Mouse (Mus musculus): ENCODE measurements at regions not wholly inside any gene's neighbourhood (a gene's known extent, or its start where the extent isn't known, plus 50 kb on each side); places are given as distances from the start of the nearest gene placed in this dataset.
"Not testable (repeated sequence)": the region's sequence is repeated elsewhere in the genome, so short reads cannot be mapped to it uniquely, and the experiment has no call there.

DNA sequence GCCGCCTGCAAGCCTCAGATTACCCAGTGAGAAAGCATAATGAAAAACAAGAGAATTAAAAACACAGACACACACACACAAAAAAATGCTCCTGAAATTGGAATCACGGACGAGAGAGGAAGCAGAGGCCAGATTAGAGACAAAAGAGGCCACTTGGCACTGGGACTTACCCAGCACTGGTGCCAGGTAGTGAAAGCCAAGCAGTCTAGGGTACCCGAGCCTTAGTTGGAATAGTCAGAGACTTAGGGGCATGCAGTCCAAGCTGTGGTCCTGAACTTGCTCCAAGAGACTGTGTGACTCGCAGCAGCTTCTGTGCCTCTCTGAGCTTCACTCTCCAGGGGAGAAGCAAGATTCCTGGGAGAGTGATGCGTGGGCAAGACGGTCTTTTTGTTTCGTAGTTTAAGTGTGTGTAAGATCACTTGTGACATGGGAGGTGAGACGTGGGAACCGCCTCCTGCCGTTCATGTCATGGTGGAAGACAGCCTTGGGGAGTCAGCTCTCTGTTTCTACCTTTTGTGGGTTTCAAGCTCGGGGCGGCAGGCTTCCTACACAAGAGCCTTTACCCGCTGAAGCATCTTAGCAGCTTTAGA is 420.8 kb downstream of the Ptpru start:
- no peak for DNase-seq (ENCODE audit: low spot score)

DNA sequence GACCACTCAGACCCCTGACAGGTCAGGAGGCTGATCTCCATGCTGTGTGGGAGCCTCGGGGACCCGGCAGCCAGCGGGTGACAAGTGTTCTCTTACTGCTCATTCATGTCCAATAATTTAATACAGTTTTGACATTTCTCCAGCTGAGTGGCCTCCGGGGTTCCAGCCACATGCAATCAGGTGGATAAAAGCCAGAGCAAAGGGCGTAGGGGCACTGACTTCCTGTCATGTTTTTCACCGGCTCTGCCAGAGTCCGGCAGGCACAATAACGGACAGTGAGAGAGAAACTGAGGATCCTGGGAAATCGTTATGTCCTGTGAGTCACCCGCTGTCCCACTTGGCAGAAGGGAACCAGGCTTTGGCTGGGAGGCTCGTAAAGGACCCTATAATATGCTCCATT is 412.8 kb downstream of the Ptpru start:
- DNase-seq (ENCODE audit: low spot score), result no peak

DNA sequence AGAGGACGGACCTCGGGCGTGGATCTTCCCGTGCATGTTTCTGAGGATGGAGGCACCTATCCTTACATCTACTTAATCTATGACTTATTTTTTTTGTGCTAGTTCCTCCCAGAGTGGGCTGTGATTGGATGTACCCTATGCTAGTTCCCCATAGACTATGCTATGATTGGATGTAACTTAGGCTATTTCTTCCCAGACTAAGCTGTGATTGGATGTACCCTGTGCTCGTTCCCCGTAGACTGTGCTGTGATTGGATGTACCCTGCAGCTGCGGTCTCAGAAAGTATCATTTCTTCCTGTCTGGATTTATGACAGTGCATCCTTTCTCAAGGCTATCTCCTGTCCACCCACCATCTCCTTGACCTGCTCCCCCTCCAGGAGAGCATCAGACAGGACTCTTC is 410.2 kb downstream of the Ptpru start:
- DNase-seq (ENCODE audit: low spot score), result no peak

DNA sequence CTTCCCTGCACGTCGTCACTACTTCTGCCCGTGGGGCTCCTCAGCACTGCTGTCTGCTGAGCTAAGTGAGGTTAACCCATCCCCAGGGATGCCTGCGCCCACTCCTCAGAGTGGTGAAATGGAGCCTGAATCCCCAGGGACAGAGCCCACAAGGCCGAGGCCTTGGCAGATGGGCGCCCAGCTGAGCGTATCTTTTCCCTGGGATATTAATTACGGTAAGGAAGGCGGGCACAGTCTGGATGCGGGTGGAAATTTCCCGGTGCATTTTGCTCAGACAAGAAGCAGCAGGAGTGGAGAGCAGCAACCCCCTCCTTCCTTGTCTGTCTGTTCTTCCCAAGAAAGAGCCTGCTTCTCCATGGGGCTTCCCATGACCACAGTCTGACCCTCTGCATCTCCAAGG is 408.7 kb downstream of the Ptpru start:
- no peak for DNase-seq (ENCODE audit: low spot score)

DNA sequence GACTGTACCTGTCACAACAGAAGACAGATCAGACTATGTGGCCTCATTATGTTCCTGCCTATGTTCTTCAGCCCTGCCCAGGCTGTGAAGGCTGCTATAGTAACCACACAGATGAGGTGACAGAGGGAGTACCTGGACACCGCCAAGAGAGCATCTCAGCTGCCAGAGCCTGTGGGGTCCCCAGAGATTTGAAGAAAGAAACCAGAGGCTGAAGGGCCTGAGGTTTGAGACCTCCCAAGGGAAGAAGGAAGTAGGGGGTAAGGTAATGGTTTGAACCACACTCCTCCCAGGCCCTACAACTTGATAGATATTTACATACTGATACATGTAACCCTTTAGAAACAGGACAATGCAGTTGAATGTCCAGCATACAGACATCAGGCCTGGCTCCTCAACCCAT is 407.7 kb downstream of the Ptpru start:
- DNase-seq (ENCODE audit: low spot score), result no peak

DNA sequence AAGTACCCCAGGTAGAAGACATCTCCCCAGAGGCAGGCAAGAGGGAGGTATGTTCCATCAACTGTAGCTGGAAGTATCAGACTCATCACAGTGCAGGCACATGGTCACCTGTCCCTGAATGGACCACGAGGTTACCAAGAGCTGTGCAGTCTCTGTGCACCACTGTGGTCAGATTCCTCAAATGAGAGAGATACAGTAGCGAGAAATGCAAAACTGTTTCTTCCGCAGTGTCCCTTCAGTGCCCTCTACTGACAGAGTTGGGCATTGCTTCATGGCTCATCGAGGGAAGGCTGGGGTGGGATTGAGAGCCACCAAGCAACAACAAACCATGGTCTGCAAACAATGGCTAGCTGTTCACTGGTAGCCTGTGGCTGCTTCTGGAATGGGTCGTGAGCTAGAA is 406.9 kb downstream of the Ptpru start:
- peak; percentile 24 for DNase-seq (ENCODE audit: low spot score)

DNA sequence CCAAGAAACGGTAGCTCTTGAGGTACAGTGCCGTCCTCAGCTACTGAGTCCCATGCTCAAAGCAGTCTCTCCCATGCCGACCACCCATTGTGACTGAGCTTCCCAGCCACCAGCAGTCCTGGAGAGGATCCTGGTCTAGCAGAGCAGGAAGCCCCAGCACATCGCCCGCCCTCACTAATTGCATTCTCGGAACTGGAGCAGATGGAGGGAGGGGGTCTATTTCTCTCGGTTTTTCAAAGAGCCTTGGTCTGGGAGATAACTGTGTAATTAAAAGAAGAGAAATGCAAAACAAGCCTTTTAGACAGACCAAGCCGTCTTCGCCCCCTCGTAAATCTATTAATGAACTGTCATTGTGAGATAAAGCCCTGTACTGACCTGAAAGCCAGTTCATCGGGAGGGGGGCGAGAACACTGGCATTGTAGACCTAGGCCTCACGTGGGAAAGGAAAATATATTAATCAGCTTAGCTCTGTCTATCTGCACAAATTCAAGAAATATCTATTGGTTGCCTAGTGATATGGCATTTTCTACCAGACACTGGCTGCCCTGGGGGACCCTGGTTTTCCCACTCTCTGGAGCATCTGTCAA is 405.4 kb downstream of the Ptpru start:
- no peak for DNase-seq (ENCODE audit: low spot score)

DNA sequence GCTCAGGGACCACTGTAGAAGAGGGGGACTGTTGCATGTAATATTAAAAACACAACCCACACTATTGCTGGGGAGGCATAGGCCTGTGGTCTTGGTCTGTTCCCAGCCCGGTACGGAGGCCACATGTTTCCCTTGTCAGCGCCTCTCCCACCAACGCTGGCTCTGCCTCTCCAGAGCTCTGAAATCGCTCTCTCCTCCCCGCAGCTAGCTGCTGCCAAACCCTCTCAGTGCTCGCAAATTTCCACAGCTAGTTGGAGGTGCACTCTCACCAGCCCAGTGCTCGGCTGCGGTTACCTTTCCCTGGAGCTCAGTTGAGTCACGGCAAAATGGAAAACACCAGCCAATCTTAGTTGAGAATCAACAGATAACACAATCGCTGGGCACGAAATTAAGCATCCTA is 402.9 kb downstream of the Ptpru start:
- DNase-seq (ENCODE audit: low spot score), result no peak

DNA sequence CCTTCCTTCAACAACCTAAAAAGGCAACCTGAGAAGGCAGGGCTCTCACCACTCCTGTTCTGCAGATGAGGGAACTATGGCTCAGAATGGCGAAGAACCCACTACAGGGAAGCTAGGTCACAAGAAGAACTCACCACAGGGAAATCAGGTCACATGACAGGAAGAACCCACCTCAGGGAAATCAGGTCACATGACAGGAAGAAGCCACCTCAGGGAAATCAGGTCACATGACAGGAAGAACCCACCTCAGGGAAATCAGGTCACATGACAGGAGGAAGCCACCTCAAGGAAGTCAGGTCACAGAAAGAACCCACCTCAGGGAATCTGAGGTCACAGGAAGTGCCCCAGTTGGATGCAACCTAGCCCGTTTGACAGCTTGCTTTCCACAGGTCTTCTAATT is 399.7 kb downstream of the Ptpru start:
- no peak for DNase-seq (ENCODE audit: low spot score)

DNA sequence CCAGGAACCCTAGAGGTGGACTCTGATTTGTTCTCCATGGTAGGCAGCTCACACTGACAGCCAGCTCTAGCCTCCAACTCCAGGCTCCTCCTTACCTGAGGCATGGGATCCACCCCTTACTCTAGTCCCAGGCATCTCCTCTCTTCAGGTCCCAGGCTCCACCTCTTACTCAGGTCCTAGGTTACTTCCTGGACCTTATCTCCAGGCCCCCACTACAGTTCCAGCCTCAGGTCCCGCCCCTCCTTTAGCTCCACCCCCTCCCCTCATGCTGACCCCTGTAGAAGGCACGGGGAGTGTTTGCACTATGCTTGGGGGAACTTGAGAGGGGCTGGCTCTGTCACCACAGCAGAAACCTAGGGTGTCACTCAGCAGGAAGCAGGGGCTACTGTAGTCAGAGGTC is 399.2 kb downstream of the Ptpru start:
- DNase-seq (ENCODE audit: low spot score), result no peak

DNA sequence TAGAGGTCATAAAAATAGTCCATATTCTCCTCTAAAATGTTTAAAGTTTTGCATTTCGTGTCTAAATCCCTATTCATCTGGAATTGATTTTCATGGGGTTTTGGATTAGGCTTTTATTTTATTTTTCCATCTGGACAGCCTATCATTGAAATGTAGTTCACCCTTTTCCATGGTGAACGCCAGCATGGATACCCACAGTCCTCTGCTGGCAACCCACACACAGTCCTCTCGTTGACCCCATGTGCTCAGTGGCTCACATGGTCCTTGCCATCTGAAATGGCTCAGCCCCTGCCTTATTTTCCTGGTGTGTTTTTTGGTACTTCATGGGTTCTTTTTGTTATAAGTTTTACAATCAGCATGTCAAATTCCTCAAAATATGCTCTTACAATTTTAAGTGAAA is 397.2 kb downstream of the Ptpru start:
- no peak for DNase-seq (ENCODE audit: low spot score)

DNA sequence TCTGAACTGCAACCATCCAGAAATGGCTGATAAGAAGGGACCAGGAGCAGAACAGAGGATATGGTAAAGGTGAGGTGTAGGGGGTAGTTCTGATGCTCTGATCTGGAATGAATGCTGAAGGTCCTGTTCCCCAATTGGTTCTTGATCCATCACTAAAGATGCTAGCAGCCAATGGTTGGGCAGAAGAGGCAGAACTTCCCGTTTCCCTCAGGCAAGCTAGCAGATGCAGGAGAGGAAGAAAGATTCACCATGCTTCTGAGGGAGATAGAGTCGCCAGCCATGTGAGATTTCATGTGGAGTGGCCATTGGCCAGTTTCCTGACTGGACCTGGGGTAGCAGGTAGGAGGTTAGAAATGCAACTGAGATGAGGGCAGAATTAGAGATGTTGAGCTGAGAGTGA is 394.6 kb downstream of the Ptpru start:
- no peak for DNase-seq (ENCODE audit: low spot score)

DNA sequence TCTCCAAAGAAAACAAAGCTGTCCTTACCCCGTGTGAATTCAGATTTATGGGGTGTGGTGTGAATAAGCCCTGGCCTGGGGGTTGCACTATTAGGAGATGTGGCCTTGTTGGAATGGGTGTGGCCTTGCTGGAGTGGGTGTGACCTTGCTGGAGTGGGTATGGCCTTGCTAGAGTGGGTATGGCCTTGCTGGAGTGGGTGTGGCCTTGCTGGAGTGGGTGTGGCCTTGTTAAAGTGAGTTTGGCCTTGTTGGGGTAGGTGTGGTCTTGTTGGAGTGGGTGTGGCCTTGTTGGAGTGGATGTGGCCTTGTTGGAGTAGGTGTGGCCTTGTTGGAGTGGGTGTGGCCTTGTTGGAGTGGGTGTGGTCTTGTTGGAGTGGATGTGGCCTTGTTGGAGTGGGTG is 387.8 kb downstream of the Ptpru start:
- DNase-seq (ENCODE audit: low spot score), result not testable (repeated sequence)

DNA sequence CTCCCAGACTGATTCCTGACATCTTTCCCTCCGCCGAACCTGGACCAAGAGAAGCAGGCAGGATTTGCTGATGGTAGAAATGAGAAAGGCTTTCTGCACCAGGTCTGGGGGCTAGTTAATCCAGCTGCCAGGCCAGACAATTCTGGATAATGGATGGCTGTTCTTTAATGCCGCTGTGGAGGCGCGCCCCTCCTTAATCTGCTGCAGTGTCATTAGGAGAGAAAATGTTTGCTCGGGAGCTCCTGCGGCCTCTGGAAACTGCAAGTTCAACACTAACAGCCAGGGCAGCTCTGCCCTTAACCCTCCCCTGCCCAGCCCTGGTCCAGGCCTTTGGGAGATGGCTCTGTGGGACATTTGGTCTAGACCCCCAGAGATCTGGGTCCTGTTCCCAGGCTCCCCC is 380.5 kb downstream of the Ptpru start:
- no peak for DNase-seq (ENCODE audit: low spot score)

DNA sequence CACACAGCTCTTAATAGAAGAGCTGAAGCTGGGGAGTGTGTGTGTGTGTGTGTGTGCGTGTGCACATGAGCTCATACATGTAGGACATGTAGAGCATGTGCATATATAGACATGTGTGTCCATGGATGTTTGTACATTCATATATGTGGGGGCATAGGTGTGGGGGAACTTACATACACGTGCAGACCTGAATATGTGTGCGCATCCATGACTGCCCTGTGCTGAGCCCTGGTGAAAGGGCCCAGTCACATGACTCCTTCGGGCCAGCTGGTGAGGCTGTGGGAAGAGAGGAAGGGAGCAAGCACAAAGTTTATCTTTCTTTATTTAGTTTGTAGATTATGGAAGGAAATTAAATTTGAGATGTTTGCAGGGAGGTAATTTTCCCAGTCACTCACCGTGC is 378.3 kb downstream of the Ptpru start:
- DNase-seq (ENCODE audit: low spot score), result no peak

DNA sequence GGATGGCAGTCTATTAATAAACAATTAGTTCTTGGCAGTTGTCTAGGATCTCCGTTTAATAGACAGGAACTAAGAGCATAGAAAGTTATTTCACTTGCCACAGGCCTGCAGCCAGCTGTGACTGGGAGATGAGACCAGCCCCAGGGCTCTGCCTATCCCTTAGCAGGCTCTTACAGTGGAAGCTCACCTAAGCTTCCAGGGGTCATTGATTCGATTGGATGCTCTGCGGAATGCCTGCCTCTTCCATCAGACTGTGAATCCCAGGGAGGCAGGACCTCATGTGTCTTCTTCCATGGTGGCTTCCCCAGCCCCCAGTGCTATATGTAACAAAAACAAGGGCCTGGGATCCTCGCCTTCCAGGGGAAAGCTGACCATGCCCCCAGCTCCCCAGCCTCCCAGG is 376.8 kb downstream of the Ptpru start:
- DNase-seq (ENCODE audit: low spot score), result no peak

DNA sequence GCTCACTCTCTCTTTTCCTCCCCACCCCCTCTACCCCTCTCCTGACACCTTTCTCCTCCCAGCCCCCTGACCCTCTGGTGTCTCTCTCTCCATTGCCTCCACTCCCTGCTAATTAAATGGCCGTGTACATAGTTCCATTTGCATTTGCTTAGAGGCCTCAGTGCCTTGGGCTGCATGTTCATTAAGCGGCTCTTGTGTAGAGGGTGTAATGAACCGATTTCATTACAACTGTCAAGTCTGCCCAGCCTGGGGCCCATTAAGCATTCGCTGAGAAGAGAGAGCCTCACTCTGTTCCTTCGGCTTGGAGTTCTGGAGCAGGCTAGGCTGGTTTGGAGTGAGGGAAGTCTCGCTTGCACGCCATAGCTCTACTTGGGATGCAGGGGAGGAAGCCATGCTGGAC is 376.4 kb downstream of the Ptpru start:
- DNase-seq (ENCODE audit: low spot score), result no peak

DNA sequence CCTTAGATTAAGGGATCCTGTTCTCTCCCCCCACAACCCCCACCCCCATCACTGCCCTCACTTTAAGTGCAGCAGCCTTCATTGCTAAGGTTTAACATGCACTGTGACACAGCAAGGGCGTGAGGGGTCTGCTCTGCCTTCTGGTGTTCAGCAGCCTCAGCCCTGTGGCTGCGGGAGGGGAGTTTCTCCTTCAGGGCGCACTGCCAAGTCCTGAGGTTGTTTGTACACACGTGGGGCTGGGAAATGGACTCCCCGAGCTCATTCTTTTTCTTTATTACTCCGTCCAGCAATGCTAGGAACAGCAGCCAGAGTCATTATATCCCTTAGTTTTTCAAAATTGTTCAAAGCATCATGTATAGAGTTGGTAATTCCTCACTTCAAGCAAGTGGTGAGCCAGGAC is 363.1 kb downstream of the Ptpru start:
- no peak for DNase-seq (ENCODE audit: low spot score)

DNA sequence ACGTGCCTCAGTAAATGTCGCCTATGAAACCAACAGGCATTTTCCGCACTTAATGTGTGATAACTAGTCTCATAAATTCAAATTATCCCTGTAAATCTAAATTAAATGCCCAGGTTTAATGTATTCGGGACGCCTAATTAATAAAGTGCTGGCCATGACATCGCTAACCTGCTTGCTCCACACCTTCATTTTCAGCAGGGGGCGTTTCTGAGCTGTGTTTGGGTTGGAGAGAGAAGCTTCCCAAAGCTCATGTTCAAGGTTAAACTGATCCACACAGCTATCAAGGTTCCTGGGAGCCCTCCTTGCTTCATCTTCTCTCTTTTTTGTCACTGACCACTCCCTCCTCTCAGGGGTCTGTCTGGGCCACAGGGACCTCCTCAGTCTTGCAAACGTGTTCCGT is 359.2 kb downstream of the Ptpru start:
- no peak for DNase-seq (ENCODE audit: low spot score)

DNA sequence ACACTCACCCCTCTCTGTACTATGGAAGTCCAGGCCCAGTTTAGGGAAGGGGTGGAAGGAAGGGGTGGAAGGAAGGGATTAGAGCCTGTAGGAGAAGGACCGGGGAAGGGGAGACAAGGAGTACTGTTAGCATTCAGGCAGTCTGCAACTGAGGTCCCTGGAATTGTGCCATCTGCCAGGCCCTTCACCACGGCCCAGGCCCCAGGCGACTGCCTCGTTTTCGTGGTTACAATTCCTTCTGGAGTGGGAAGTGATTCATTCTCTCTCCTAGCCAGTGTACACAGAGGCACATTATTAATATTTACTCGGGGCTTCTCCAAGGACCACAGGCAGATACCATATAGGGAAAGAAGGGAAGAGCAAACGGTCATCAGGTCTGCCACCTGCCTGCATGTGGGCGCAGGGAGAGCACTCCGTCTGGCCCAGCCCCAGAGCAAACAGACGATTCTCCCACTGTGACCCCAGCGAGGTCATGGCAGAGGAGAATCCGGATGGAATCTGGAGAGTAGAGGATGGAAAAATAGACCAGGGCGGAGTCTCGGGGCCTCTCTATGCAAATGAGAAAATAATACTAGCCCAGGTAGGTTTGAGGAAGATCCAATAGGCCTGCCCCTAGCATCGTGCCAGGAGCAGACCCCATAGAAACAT is 354.0 kb downstream of the Ptpru start:
- DNase-seq (ENCODE audit: low spot score), result no peak

DNA sequence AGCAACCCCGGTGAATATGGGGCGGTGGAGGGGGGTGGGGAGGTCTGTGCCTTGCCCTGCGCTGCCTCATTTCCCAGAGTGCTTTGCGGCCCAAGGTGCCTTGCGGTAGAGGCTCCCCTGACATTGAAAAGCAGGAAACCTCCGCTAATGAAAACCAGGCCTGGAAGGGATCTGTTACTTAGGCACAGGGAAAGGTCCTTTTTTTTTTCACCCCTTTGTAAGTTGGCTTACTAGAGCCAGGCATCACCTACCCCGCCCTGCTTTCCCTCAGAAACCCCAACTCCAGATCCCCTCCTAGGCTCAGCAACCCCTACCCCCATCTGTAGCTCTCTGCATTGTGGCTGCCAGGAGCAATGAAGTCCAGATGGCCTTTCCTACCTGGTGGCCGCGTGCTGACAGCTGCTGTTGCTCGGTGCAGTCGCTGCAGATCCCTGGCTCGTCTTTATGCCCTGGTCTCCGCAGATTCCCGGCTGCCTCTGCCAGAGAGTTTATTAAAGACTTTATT is 353.4 kb downstream of the Ptpru start:
- no peak for DNase-seq (ENCODE audit: low spot score)

DNA sequence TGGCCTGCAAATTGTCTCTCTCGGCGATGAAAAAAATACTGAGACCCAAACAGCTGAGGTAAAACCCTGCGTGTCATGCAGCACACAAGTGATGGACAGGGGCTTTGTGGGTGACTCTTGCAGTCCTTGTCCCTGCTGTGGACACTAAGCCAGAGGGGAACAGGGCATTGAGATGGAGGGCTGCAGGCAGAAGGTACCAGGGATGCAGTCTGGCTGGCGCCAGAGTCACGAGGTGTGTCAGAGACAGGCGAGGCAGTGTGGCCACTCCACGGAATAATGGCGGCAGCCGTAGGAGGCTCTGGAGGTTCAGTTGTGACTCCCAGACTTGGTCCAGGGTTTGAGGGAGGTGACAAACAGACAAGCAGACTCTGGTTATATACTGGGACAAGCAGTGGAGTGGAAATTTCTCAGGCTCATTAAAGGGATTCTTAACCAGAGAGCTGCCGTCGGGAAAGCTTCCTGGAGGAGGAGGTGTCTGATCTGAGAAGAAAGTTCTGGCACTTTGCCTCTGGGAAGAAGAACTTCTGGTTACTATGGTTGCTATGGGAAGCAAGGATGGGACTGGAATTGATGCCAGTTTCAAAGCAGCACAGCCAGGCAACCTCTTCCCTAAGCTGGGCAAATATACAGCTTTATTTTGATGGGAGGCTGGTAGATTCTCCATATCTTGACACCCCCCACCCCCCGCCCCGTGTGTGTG is 352.8 kb downstream of the Ptpru start:
- DNase-seq (ENCODE audit: low spot score), result no peak

DNA sequence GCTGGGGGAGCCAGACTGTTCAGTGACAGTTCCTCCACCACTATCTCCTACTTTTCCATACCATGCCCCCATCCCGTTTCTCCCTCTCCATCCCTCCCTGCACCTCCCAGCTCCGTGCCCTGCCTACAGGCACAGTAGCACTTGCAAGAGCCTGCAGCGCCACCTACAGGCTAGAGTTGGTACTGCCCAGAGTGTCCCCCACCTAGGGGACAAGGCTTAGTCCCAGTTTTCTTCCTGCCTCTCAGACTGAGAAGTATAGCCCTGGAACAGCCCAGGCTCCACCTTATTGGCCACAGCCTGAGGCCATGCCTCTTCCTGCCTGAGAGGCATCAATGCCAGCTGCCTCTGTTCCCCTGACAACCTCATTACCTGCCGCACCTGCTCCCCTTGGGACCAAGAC is 351.3 kb downstream of the Ptpru start:
- peak; percentile 50 for DNase-seq (ENCODE audit: low spot score)
